Mouse (Mus musculus): ENCODE measurements at regions not wholly inside any gene's neighbourhood (a gene's known extent, or its start where the extent isn't known, plus 50 kb on each side); places are given as distances from the start of the nearest gene placed in this dataset.

- DNase-seq (ENCODE audit: low read depth) = peak; percentile 53
- TF ChIP-seq CTCF (IDR thresholded peaks at IDR 0.05; ENCODE audit: borderline replicate concordance, extremely low read depth, insufficient read depth, insufficient read length) (no peak), POLR2A (IDR thresholded peaks at IDR 0.05; ENCODE audit: borderline replicate concordance, extremely low read depth, insufficient read depth, insufficient read length, poor library complexity, severe bottlenecking) (no peak)
Observed at GRCm38 (mm10) chr9:113171767-113172405, 536.2 kb downstream of the Pdcd6ip start.

- peak; percentile 69 for DNase-seq (ENCODE audit: low read depth)
- TF ChIP-seq POLR2A (IDR thresholded peaks at IDR 0.05; ENCODE audit: borderline replicate concordance, extremely low read depth, insufficient read depth, insufficient read length, poor library complexity, severe bottlenecking) = no peak
- no peak for TF ChIP-seq CTCF (IDR thresholded peaks at IDR 0.05; ENCODE audit: borderline replicate concordance, extremely low read depth, insufficient read depth, insufficient read length)
Observed at GRCm38 (mm10) chr9:113162897-113163874, 544.9 kb downstream of the Pdcd6ip start.

GRCm38 (mm10) chr9:113160011-113160410 lies 548.0 kb downstream of the Pdcd6ip start:
- no peak for DNase-seq (ENCODE audit: low read depth)
- TF ChIP-seq CTCF (IDR thresholded peaks at IDR 0.05; ENCODE audit: borderline replicate concordance, extremely low read depth, insufficient read depth, insufficient read length) = no peak
- TF ChIP-seq POLR2A (IDR thresholded peaks at IDR 0.05; ENCODE audit: borderline replicate concordance, extremely low read depth, insufficient read depth, insufficient read length, poor library complexity, severe bottlenecking) = no peak

GRCm38 (mm10) chr9:113158080-113158479 lies 550.0 kb downstream of the Pdcd6ip start:
- TF ChIP-seq CTCF (IDR thresholded peaks at IDR 0.05; ENCODE audit: borderline replicate concordance, extremely low read depth, insufficient read depth, insufficient read length) (no peak), POLR2A (IDR thresholded peaks at IDR 0.05; ENCODE audit: borderline replicate concordance, extremely low read depth, insufficient read depth, insufficient read length, poor library complexity, severe bottlenecking) (no peak)

GRCm38 (mm10) chr9:113157474-113158076 lies 550.5 kb downstream of the Pdcd6ip start:
- peak; percentile 78 for DNase-seq (ENCODE audit: low read depth)
- TF ChIP-seq POLR2A (IDR thresholded peaks at IDR 0.05; ENCODE audit: borderline replicate concordance, extremely low read depth, insufficient read depth, insufficient read length, poor library complexity, severe bottlenecking) (no peak), CTCF (IDR thresholded peaks at IDR 0.05; ENCODE audit: borderline replicate concordance, extremely low read depth, insufficient read depth, insufficient read length) (no peak)

More at GRCm38 (mm10) chr9:113158080-113158479, 550.0 kb downstream of the Pdcd6ip start:
- no peak for DNase-seq (ENCODE audit: low read depth)

GRCm38 (mm10) chr9:113156707-113157106 lies 551.4 kb downstream of the Pdcd6ip start:
- DNase-seq (ENCODE audit: low read depth) = no peak
- no peak for TF ChIP-seq POLR2A (IDR thresholded peaks at IDR 0.05; ENCODE audit: borderline replicate concordance, extremely low read depth, insufficient read depth, insufficient read length, poor library complexity, severe bottlenecking)
- peak; percentile 38; the same call in 1 of the 2 replicates for TF ChIP-seq CTCF (IDR thresholded peaks at IDR 0.05; ENCODE audit: borderline replicate concordance, extremely low read depth, insufficient read depth, insufficient read length)

- DNase-seq (ENCODE audit: low read depth) = peak; percentile 71
- no peak for TF ChIP-seq POLR2A (IDR thresholded peaks at IDR 0.05; ENCODE audit: borderline replicate concordance, extremely low read depth, insufficient read depth, insufficient read length, poor library complexity, severe bottlenecking)
- no peak for TF ChIP-seq CTCF (IDR thresholded peaks at IDR 0.05; ENCODE audit: borderline replicate concordance, extremely low read depth, insufficient read depth, insufficient read length)
Observed at GRCm38 (mm10) chr9:113149084-113149483, 559.0 kb downstream of the Pdcd6ip start.

- DNase-seq (ENCODE audit: low read depth) = no peak
- TF ChIP-seq POLR2A (IDR thresholded peaks at IDR 0.05; ENCODE audit: borderline replicate concordance, extremely low read depth, insufficient read depth, insufficient read length, poor library complexity, severe bottlenecking) (no peak), CTCF (IDR thresholded peaks at IDR 0.05; ENCODE audit: borderline replicate concordance, extremely low read depth, insufficient read depth, insufficient read length) (no peak)
Observed at GRCm38 (mm10) chr9:113146571-113146970, 561.5 kb downstream of the Pdcd6ip start.

- TF ChIP-seq CTCF (IDR thresholded peaks at IDR 0.05; ENCODE audit: borderline replicate concordance, extremely low read depth, insufficient read depth, insufficient read length) = no peak
- no peak for TF ChIP-seq POLR2A (IDR thresholded peaks at IDR 0.05; ENCODE audit: borderline replicate concordance, extremely low read depth, insufficient read depth, insufficient read length, poor library complexity, severe bottlenecking)
Observed at GRCm38 (mm10) chr9:113145036-113145435, 563.0 kb downstream of the Pdcd6ip start.

GRCm38 (mm10) chr9:113134611-113135010 lies 573.4 kb downstream of the Pdcd6ip start:
- DNase-seq (ENCODE audit: low read depth) = no peak
- TF ChIP-seq POLR2A (IDR thresholded peaks at IDR 0.05; ENCODE audit: borderline replicate concordance, extremely low read depth, insufficient read depth, insufficient read length, poor library complexity, severe bottlenecking) (no peak), CTCF (IDR thresholded peaks at IDR 0.05; ENCODE audit: borderline replicate concordance, extremely low read depth, insufficient read depth, insufficient read length) (no peak)

More at GRCm38 (mm10) chr9:113145036-113145435, 563.0 kb downstream of the Pdcd6ip start:
- DNase-seq (ENCODE audit: low read depth) = no peak
